Mouse (Mus musculus): ENCODE measurements around the gene Mff. TPM values are rescaled to one million over a fixed set of nuclear protein-coding genes. Genes with fewer than 3 reads are reported as not detected.
A peak's percentile ranks its signal among the peaks of the same experiment; 100 is the strongest.

Mff gene
- total RNA-seq, 2 experiments from 2014 or later = 135 to 162 TPM

DNA sequence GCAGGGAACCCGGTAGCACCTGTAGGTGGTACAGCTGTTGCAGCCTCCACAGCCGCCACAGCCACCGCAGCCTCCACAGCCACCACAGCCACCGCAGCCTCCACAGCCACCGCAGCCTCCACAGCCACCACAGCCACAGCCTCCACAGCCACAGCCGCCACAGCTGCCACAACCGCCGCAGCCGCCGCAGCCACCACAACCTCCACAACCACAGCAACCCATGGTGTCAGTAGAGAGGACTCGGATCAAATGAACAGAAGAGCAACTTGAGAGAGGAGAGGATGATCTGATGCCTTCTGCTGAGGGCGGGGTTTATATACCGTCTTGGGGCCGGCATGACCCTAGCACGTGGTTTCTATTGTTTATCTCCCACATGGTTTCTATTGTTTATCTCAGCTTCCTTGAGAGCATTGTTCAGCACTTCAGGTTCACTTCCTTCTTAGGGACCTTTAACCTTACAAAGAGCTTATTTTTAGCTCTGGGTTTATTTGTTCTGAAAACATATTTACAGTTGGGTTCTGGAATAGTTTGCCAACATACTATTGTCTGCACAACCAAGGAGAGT lies 46.4 kb downstream of the Mff start, which contains the start of gene Gm47791:
Gene Gm47791, minus strand, starts transcription at position 222 of the 565 bp plus-strand sequence.
- DNase-seq = no peak

DNA sequence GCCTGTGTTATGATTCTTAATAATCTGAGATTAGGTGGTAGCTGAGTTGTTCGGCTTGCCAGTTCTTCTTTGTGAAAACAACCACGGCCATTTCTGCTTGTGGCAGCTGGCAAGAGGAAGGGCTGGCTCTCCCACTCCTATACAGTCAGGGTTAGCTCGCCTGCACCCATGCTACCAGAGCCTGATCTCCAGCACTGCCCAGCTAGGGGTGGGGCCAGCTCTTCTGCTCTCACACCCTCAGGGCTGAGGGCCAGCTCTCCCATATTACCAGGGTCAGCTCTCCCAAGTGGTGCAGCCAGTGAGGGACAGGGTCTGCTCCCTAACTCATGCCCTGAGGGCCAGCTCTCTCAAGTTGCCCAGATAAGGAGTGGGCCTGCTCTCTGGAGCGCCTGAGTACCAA lies 47.7 kb downstream of the Mff start:
- no peak for DNase-seq

DNA sequence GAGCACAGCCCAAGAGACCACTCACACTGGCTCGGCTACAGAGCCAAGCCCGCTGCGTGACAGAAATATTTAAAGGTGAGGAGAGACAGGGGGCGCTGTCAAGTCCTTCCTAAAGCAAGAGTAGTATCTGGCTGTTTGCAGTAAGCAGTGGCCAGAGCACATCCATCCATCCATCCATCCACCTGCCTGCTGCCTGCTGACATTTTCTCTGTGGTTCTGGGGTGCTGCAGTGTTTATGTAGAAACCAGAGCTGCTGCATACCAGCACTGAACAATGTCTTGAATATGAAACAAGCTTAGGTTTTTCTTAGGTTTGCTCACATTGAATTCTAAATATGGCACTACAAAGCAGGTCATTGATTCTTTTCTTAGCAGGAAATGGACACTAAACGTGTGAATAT lies 48.5 kb downstream of the Mff start:
- no peak for DNase-seq

DNA sequence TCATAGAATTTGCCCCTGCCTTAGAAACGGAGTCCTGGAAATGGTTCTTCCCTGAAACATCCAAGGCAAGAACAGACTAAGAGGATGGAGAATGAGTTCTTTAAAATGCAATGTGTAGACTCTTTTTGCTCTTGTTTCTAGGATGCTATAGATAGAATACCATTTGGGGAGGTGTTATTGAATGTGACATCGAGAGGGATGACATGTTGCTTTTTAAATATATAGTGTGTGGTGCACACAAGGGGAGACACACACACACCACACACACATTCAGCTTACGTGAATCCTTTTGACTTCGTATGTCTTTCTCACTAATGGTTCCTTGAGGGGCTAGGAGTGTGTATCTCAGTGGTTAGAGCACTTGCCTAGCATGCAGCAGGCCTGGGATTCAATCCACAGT lies 50.6 kb downstream of the Mff start:
- DNase-seq = no peak

DNA sequence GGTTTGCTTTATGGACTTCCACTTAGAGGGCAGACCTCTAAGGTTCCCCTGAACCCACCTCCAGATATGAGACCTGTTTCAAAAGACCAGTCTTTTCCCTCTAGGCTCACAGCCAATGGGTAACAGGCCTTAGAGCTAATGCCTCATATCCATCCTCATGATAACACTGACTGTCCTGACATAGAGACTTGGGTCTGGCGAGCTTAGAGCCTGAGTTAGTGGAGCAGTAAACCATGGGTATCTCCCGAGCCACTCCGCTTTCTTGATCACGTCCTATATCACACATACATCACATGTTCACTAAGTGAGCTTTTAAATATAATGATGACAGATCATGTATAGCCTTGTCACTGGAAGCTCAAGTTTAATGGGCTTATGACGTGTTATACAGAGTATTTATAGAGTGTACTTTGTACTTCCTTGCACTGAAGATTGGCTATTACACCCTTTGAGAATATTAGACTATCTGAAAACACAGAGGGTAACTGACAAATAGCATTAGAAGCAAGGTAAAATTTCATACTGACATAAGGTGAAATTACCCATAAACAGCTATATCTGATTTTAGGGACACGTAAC lies 54.8 kb downstream of the Mff start:
- no peak for DNase-seq

DNA sequence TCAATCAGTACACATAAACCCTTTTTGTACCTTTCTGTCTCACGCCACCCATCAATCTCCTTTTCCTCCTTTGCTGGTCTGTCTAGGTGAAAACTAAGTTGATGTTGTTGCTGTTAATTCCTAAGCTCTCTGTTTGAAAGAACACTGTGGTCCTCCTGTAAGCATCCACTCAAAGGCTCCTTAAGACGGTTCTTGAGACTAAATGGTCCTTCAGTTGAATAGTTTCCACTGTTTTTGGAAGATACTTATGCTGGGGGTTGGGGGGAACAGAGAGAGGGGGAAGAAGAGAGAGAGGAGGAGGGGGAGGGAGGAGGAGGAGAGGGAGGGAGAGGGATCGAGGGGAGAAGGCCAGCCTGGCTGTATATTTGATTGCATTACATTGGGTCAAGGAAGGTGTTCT lies 58.9 kb downstream of the Mff start:
- DNase-seq = no peak

DNA sequence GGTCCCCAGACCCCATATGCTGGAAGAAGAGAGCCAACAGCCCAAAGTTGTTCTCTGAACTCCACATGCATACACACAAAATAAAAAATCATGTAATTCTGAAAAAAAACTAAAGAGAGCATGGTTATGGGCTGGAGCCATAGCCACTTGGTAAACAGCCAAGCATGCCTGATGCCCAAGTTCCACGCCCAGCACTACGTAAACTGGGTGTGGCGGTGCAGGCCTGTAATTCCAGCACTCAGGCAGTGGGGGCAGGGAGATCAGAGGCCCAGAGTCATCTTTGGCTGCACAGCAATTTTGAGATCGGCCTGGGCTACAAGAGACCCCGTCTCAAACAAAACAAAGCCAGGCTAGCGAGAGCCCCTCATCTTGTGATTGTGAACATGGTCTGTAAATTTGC lies 60.9 kb downstream of the Mff start:
- no peak for DNase-seq

DNA sequence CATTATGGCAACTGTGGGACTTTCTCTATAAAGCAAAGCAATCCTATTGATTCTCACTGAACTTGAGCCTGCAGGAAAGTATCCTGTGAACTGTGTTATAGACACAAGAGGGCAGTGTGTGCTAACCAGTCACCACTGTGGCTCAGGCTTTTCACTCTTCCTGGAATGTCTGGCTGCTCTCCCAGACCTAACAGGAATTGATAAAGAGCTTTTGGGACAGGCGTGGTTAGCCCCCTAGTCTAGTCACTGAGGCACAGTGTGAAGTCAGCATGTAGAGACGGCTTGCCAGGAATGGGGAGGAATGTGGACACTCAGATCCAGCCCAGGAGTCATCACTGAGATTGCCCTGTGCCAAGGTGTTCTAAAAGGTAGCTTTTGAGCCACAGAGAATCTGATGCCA lies 62.7 kb downstream of the Mff start:
- peak; percentile 73 for DNase-seq

DNA sequence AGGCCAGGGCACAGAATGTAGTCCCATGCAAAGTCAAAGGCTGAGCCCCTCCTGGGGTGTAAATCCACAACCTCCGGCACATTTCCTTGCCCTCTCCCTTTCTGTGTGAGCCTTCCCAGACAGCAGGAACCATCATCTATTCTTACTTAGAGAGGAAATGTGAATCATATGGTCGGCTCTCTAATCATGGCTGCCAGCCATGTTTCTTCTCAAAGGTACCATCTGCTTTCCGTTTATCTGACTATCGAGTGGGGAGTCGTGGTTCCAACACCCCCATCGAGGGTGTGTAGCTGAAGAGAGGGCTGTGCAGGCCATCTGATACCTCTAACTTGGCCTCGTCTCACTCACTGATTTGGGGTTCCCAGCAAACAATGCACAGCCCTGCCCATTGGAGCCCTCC lies 63.4 kb downstream of the Mff start:
- DNase-seq = no peak

DNA sequence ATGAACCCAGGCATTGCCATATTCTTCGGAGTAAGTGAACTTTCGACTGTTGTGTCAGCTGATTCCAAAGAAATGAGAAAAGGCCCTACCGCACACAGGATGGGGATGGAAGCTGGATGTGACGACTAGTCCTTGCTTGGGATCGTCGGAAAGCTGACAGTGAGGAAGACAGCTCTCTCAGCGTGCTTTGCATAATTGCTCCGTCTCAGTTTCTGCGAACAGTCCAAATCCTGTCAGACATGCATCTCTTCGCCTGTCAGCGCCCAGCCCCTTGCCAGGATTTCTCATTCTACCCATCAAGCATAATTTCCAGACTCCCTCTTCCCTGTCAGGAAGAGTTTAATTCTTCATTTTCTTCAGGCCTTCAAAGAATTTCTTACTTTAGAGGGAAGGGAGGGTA lies 66.4 kb downstream of the Mff start:
- DNase-seq = no peak

DNA sequence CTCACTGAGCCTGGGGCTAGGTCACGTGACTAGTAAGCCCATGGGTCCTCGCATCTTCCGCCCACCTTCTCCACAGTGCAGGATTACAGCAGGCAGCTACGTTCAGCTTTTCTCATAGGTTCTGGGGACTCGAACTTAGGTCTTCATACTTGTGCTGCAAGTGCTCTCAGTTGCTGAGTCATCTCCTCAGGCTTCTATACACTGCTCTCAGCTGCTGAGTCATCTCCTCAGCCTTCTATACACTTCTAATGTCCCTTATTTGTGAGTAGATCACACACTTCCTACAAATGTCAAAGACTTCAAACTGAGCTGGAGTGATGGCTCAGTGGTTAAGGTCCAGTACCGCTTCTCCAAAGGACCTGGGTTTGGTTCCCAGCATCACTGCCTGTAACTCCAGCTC lies 67.5 kb downstream of the Mff start:
- no peak for DNase-seq

DNA sequence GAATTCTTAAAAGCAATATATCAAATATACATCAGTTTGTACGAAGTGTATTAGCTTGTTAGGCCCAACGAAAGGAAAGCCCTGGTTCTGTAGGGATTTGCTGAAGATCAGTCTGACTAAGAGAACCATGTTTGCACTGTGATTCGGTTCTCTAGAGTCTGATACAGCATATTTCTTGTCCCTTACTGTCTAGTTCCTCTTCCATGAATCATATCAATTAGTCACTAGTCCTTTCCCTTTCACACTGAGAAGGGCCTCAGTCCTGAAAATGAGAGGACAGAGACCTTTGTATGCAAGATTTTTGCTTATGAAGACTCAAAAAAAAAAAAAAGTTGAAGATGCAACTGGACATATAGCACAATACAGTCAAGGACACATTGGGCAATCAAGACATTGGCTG lies 68.4 kb downstream of the Mff start:
- no peak for DNase-seq

DNA sequence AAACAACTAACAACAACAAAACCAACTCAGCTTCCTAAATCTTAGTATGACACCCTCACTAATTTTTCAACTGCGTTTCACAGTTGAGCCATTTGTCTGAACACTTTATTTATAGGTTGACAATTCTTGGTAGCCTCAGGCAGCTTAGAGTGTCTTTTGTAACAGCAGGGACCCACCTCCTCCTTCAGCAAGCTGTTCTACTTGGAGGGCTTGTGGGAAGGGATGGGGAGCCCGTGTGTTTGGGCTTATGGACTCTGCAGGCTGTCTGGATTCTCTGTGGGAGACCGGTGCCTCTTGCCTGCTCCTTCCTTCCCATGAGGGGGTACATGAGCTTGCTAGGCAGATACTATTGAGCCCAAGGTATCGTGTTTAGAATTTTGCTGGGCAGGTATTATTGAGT lies 69.3 kb downstream of the Mff start:
- no peak for DNase-seq

DNA sequence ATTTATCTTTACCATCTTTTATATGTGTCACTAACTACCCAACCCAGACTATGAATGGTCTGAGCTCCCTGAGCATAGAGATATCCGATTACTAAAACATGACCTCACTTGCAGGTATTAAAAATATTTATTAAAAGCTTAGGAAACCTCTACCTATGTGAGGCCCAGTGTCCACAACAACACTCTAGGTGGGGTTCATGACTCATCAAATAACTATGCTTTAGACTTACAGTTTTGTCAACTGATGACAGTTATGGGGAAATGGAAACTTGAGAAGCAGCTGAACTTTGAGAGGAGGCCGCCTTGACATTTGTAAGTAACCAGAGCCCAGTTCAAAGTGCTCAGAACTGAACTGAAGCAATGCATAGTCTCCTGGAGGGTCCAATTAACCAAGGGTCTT lies 70.5 kb downstream of the Mff start:
- no peak for DNase-seq

DNA sequence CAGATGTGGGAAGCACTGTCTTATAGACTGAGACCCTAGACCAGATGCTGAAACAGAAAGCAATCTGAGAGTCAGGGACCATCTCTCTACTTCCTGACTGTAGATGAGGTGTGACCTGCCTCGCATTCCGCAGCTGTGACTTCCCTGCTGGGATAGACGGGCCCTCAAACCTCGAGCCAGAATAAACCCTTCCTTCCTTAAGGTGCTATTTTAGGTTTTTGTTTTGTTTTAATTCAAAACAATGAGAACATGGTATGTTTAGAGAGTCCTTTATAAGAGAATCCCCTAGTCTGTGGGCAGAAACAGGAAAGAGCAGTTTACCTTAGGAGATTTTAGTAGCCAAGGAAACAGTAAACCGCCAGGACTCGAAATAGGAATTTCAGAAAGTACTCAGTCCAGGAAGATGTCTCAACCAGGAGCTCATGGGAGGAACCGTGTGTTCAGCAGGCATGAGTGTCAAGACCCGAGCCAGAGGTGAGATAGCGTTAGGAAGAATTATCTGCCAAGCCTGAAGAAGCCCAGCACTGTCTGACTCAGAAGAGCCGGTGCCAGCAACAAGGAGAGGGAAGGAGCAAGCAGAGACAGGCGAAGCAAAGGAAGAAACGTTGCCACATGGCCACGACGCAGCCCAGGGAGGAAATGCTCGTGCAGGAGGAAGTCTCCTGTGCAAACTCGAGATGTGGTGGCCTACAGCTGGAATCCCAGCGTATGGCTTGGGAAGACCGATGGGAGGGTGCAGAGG lies 71.2 kb downstream of the Mff start:
- no peak for DNase-seq

DNA sequence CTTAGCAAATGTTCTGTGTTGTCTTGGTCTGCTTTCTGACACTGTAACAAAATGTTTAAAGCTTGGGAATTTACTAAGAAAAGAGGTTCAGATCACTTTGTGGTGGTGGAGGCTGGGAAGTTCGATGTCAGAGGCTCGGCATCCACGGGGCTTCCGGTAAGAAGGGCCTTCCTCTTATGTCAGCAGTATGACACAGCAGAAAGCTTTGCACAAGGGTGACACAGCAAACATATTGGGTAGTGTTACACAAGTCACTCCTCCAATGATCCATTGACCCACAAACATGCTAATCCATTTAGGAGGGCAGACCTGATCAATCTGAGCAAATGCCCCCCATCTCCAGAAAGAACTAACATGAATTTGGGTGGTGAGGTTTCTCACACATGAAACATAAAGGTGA lies 72.4 kb downstream of the Mff start:
- DNase-seq = no peak

DNA sequence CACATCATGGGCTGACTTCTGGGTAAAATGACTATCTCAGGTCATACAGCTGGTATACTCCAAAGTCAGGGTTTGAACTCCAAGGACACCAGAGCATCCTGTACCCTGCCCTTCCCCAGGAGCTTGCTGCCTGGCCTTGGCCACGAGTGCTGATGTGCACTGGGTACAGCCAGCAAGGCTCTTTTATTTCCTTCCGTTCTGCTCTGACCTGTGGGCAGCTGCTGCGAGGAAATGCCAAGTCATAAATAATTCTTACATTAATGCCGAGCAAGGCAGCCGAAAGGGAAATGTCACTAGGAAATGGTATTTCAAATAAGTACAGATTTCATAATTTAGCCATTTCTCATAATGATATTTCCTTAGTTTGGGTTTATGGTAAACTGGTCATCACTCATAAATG lies 73.6 kb downstream of the Mff start:
- DNase-seq = peak; percentile 52

DNA sequence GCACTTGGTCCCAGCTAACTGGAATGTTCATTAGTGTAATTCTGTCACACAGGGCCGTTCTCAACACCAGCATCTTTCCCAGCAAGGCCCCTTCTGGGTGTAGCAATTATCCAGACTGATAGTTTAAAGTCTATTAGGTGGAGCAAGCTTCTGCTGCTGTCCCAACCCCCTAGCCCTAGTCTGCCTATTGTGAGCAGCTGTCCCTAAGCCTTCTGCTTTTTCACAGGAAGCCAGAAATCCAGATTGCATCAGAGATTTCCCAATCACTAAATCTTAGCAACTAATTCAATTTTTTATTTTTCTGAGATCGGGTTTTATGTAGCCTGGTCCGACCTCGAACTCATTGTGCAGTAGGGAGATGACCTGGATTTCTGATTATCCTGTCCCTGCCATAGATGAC lies 74.2 kb downstream of the Mff start:
- peak; percentile 24 for DNase-seq

DNA sequence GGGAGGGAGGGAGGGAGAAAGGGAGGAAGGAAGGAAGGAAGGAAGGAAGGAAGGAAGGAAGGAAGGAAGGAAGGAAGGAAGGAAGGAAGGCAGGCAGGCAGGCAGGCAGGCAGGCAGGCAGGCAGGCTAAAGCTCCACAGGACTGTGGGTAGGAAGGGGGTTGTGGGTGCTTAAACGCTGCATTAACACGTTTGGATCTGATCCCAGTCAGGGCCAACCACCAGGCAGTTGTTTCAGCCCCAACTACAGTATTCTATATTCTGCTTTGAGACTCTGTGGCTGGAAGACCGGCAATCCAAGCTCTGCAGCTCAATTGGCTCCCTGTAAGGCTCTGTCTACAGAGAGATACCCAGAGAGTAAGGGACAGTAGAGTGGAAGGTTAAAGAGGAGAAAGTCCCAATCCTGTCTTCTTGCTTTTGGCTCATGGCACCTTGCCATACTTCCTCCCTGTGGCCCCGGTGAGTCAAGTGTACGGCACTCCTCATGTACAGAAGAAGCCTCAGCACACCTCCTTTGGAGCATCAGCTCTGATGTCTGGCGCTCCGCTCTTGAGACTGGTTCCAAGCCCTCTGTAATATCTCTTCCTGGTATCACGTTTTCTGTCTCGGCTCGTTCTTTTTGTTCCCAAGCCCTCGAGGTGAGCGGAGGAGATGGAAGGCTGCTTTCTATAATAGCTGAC lies 76.6 kb downstream of the Mff start:
- no peak for DNase-seq
